Mouse (Mus musculus) intestine, embryonic 15.5 days (tissue): Measurements from ENCODE around the gene Jak1. TPM values are rescaled to one million over a fixed set of nuclear protein-coding genes. Genes with fewer than 3 reads are reported as not detected.
"Not testable (repeated sequence)": the region's sequence is repeated elsewhere in the genome, so short reads cannot be mapped to it uniquely, and the experiment has no call there.

ENCODE experiments used
- ATAC-seq: fragments of 200-750 bp; cut with Nextera tagmentation; 2 replicates; pipeline ENCODE4 v1.8.0; 2017; ENCODE audit warnings: moderate TSS enrichment, moderate library complexity
- H3K27ac ChIP-seq: fragments of 300-500 bp; sonication (generic); 2 replicates; pipeline ENCODE4 v1.5.1; 2015; ENCODE audit warnings: mild to moderate bottlenecking, inconsistent platforms
- H3K27me3 ChIP-seq: fragments of 300-500 bp; sonication (generic); replicated peaks from 2 replicates; pipeline ENCODE4 v1.6.1; 2015; ENCODE audit warnings: inconsistent platforms
- H3K36me3 ChIP-seq: fragments of 300-500 bp; sonication (generic); 2 replicates; pipeline ENCODE4 v1.6.1; 2015; ENCODE audit warnings: inconsistent platforms
- H3K4me1 ChIP-seq: fragments of 300-500 bp; sonication (generic); replicated peaks from 2 replicates; pipeline ENCODE4 v1.6.1; 2015; ENCODE audit warnings: inconsistent platforms
- H3K4me2 ChIP-seq: fragments of 300-500 bp; sonication (generic); replicated peaks from 2 replicates; pipeline ENCODE4 v1.6.1; 2015; ENCODE audit warnings: mild to moderate bottlenecking, inconsistent platforms
- H3K4me3 ChIP-seq: fragments of 300-500 bp; sonication (generic); replicated peaks from 2 replicates; pipeline ENCODE4 v1.5.1; 2015; ENCODE audit warnings: inconsistent platforms
- H3K9ac ChIP-seq: fragments of 300-500 bp; sonication (generic); 2 replicates; pipeline ENCODE4 v1.6.1; 2015; ENCODE audit warnings: inconsistent platforms
- H3K9me3 ChIP-seq: fragments of 300-500 bp; sonication (generic); 2 replicates; pipeline ENCODE4 v1.6.1; 2016; ENCODE audit warnings: inconsistent platforms
- WGBS: fragments of 180-500 bp; shearing (Covaris S2); methylation state at CpG from one replicate; pipeline ENCODE4 v1.1.7; 2015; 5-methylcytosine and 5-hydroxymethylcytosine counted together
- polyA plus RNA-seq: library from polyadenylated mRNA; unstranded; fragments of >200 nt; fragmentation: Nextera tagmentation; extraction: Ambion mirVana; gene quantifications from 2 replicates; pipeline ENCODE4 v1.2.1, GENCODE M21; 2015

The Jak1 gene
- polyA plus RNA-seq, 1 experiment from 2014 or later = 76.5 TPM

DNA sequence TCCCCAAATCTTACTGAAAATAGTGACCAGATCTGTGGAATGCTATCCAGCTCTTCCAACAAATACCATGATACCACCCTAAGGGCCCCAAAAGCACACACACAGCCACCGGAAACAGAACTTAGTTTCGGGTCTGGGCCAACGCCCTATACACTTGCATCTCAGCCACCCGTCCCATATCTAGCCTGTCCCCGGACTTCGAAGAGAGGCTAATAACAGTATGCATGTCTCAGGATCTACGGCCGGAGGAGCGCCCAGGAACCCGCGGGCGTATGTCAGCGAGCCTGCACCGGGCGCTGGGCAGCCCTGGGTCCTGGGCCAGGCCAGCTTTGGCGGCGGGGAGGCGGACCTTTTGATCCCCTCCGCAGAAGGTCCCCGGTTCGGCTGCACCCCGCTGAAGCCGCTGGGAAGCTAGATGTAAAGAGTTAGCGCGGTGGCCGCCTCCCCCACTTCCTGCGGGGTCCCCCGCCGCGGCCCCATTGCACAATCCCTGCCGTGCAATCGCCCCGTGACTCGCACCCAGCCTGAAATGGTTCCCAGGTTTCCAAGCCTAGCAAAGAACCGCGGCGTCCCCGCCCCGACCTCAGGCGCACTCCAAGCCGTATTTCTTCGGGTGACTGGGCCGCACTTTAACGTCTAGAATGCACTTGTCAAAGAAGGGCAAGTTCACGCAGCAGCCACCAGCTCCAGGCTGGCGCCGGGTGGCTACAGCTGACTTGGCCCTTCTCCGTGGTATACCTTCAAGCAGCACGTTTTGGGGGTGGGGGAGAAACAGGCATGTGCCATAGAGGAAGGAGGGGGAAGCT lies 27.9 kb upstream of the Jak1 start:
- H3K4me3 ChIP-seq = peak overlapping the region; percentile 45
- H3K9ac ChIP-seq = peak overlapping the region; percentile 61
- no peaks in the 10 kb centered on the region for H3K36me3 ChIP-seq
- H3K4me1 ChIP-seq = peaks cover 13% of the 10 kb centered on the region
- H3K9me3 ChIP-seq = no peaks in the 10 kb centered on the region
- peak overlapping the region; percentile 91 for H3K4me2 ChIP-seq
- no peaks in the 10 kb centered on the region for H3K27me3 ChIP-seq
- peak; percentile 71 for ATAC-seq
- H3K27ac ChIP-seq = peak overlapping the region; percentile 96
- WGBS = 2% methylated on average over 49 of the region's 49 CpGs

DNA sequence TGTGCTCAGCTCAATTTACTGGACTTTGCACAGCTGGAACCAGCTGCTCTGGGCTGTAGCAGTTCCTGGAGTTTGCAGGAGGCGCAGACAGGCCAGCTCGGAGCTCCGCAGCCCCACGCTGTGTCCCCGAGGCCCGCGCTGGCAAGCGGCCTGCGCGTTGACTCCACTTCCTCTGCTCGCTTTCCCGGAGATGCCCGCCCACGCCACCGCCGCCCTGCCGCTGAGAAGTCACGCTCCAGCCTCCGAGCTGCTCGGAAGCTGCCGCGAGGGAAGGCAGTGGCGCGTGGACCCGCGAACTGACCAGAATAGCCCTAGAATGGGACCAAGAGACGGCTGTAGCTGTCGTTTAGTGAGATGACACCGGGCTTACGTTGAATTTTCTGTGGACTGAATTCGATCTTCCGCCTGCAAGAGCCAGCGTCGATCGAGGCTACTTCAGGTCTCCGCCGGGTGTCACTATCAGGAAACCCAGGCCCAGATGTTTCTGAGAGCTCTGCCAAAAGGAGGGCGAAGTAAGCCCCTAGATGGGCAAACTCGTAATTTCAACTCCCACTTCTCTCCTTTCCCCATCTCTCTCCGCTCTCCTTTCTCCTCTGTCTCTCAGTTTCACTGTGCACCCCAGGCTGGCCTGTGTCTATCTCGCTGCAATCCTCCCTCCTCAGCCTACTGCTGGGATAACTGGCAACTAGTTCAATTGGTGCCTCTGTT lies 27.1 kb upstream of the Jak1 start:
- H3K4me2 ChIP-seq = peak overlapping the region; percentile 91
- H3K9me3 ChIP-seq = no peaks in the 10 kb centered on the region
- peak; percentile 96 for ATAC-seq
- H3K9ac ChIP-seq = peak overlapping the region; percentile 61
- peak overlapping the region; percentile 45 for H3K4me3 ChIP-seq
- peaks cover 13% of the 10 kb centered on the region for H3K4me1 ChIP-seq
- H3K27me3 ChIP-seq = no peaks in the 10 kb centered on the region
- WGBS = 3% methylated on average over 41 of the region's 41 CpGs
- H3K36me3 ChIP-seq = no peaks in the 10 kb centered on the region
- peak overlapping the region; percentile 96 for H3K27ac ChIP-seq

- Histone ChIP-seq H3K27me3 (no peaks in the 10 kb centered on the region), H3K36me3 (no peaks in the 10 kb centered on the region), H3K4me1 (peaks cover 10% of the 10 kb centered on the region), H3K4me3 (no peak overlapping the region), H3K4me2 (no peak overlapping the region), H3K9ac (no peak overlapping the region), H3K9me3 (no peaks in the 10 kb centered on the region), H3K27ac (no peak overlapping the region)
- WGBS = 87% methylated on average over 11 of the region's 11 CpGs
- ATAC-seq = no peak
Measured at GRCm38 (mm10) chr4:101288292-101288691, 23.2 kb upstream of the Jak1 start.

DNA sequence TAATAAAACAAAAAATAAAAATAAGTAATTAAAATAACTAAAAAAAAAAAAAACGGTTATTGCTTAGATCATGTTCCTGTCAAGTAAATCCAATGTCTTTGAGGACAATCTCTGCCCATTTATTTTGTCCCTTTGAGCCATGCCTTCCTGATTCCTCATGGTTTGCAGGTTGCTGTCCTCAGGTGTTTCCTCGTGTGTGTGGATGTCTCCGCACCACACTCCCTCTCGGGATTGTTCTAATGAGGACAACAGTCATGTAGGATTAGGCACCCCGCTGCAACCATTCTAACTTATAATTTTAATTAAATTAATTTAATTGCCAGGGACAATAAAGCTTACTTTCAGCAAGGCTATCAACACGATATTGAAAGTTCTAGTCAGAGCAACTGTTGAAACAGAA lies 21.5 kb upstream of the Jak1 start:
- no peaks in the 10 kb centered on the region for H3K36me3 ChIP-seq
- H3K4me1 ChIP-seq = no peaks in the 10 kb centered on the region
- no peaks in the 10 kb centered on the region for H3K9me3 ChIP-seq
- no peaks in the 10 kb centered on the region for H3K27me3 ChIP-seq
- no peak overlapping the region for H3K9ac ChIP-seq
- no peak overlapping the region for H3K4me3 ChIP-seq
- no peak overlapping the region for H3K27ac ChIP-seq
- no peak overlapping the region for H3K4me2 ChIP-seq
- ATAC-seq = no peak
- WGBS = 85% methylated on average over 6 of the region's 6 CpGs

GRCm38 (mm10) chr4:101285906-101286432 lies 20.9 kb upstream of the Jak1 start:
- H3K36me3 ChIP-seq = no peaks in the 10 kb centered on the region
- ATAC-seq = peak; percentile 45; the same call in 1 of the 2 replicates
- H3K9me3 ChIP-seq = no peaks in the 10 kb centered on the region
- no peak overlapping the region for H3K4me3 ChIP-seq
- H3K9ac ChIP-seq = no peak overlapping the region
- no peaks in the 10 kb centered on the region for H3K4me1 ChIP-seq
- no peak overlapping the region for H3K27ac ChIP-seq
- no peak overlapping the region for H3K4me2 ChIP-seq
- 78% methylated on average over 2 of the region's 2 CpGs for WGBS
- no peaks in the 10 kb centered on the region for H3K27me3 ChIP-seq

DNA sequence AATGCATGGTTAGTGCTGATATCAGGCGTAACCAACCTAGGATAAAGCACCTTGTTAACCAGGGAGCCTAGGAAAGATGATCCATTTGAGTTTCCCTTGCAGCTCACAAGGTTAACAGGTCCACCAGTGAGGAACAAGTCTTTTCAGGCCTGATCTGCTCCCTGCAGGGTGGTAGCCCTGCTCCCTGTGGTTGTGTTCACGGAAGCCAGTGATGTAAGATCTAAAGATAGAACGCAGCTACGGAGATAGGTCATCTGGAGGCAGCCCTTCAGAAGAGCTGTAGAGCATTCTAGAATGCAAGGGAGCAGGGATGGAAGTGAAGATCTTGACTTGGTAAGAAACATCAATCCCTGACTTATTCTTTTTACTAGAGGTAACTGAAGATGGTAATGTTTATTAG lies 18.9 kb upstream of the Jak1 start:
- Histone ChIP-seq H3K4me2 (no peak overlapping the region), H3K36me3 (no peaks in the 10 kb centered on the region), H3K27ac (no peak overlapping the region), H3K4me1 (no peaks in the 10 kb centered on the region), H3K4me3 (no peak overlapping the region), H3K9me3 (no peaks in the 10 kb centered on the region), H3K9ac (no peak overlapping the region), H3K27me3 (no peaks in the 10 kb centered on the region)
- no peak for ATAC-seq
- 75% methylated on average over 4 of the region's 4 CpGs for WGBS

DNA sequence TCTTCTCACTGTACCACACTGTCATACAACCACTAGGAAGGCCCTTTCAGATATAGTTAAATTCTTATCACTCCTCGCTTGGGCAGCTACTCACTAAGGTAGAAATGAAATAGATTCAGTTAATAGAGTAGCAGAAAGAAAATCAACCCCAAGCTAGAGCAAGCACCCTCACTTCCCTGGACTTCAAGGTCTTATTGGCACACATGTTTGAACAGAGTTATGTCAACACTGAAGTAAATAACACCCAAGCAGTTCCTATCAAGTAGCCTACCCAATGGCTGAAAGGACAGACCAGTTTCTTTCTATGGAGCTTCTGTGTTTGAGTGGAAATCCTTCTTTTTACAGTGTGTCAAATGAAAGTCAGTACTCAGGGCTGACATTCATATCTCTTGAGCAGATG lies 17.2 kb upstream of the Jak1 start:
- no peaks in the 10 kb centered on the region for H3K36me3 ChIP-seq
- no peak overlapping the region for H3K4me3 ChIP-seq
- H3K9ac ChIP-seq = no peak overlapping the region
- H3K4me1 ChIP-seq = no peaks in the 10 kb centered on the region
- no peak overlapping the region for H3K27ac ChIP-seq
- 59% methylated on average over 1 of the region's 1 CpGs for WGBS
- ATAC-seq = no peak
- H3K9me3 ChIP-seq = no peaks in the 10 kb centered on the region
- H3K27me3 ChIP-seq = no peaks in the 10 kb centered on the region
- H3K4me2 ChIP-seq = no peak overlapping the region

DNA sequence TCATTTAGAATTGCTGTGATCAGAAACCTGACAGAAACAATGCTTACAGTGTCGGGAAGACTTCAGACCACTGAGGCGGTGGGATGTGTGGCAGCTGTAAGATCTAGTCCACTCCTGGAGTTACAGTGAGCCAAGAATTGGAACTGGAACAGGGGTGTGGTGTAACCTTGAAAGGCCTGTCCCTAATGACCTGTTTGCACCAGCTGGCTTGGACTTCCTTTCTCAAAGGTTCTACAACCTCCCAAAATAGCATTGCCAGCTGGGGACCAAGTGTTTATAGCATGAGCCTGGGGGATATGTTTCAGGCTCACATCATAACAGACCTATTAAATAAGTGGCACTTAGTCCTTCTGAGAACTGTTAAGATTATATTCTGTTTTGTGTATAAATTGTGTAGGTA lies 15.0 kb upstream of the Jak1 start:
- no peak overlapping the region for H3K4me3 ChIP-seq
- no peaks in the 10 kb centered on the region for H3K27me3 ChIP-seq
- H3K27ac ChIP-seq = no peak overlapping the region
- WGBS = 61% methylated on average over 2 of the region's 2 CpGs
- H3K4me1 ChIP-seq = no peaks in the 10 kb centered on the region
- ATAC-seq = no peak
- H3K9ac ChIP-seq = no peak overlapping the region
- no peak overlapping the region for H3K4me2 ChIP-seq
- no peaks in the 10 kb centered on the region for H3K9me3 ChIP-seq
- H3K36me3 ChIP-seq = no peaks in the 10 kb centered on the region

- H3K36me3 ChIP-seq = no peaks in the 10 kb centered on the region
- no peaks in the 10 kb centered on the region for H3K9me3 ChIP-seq
- ATAC-seq = no peak
- WGBS = 80% methylated on average over 6 of the region's 6 CpGs
- H3K9ac ChIP-seq = no peak overlapping the region
- no peak overlapping the region for H3K27ac ChIP-seq
- no peaks in the 10 kb centered on the region for H3K27me3 ChIP-seq
- no peaks in the 10 kb centered on the region for H3K4me1 ChIP-seq
- no peak overlapping the region for H3K4me3 ChIP-seq
- no peak overlapping the region for H3K4me2 ChIP-seq
Measured at GRCm38 (mm10) chr4:101276456-101277070, 11.5 kb upstream of the Jak1 start.

DNA sequence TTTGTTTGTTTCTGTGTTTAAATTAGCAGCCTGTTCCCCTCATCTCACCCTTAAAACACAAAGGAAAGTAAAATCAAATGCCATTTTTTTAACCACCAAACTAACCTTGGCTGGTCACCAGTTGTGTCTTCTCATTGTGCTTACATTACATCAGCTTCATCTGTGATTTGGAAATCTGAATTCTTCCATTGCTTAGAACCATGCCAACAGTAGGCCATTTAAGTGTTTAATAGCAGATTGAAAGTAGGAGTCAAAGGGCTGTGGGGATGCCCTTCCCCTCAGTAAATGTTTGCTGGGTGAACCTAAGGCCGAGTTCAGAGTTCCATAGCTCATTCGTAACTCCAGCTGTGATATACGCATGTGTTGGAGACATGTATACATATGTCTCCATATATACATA lies 10.8 kb upstream of the Jak1 start:
- no peak for ATAC-seq
- WGBS = 77% methylated on average over 3 of the region's 3 CpGs
- no peak overlapping the region for H3K9ac ChIP-seq

DNA sequence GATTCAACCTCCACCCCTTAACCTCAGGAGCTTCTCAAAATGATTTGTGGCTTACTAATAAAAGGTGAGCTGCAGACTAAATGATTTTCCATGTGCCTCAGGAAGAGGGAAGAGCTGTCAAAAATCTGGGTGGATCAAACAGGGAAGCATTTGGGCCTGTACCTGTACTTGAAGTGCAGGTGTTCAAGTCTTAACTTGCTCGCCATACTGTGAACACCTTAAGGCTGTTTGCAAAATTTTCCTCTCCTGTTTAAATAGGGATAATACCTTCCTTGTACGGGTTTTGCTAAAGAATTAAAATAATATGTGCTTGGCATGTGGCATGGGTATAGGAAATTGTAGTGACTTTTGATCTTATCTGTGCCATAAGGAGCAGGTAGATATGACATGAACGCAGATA lies 5.7 kb upstream of the Jak1 start:
- Histone ChIP-seq H3K4me3 (no peak overlapping the region), H3K4me1 (no peaks in the 10 kb centered on the region), H3K4me2 (no peak overlapping the region), H3K9me3 (no peaks in the 10 kb centered on the region), H3K27me3 (no peaks in the 10 kb centered on the region), H3K9ac (no peak overlapping the region), H3K36me3 (no peaks in the 10 kb centered on the region), H3K27ac (no peak overlapping the region)
- ATAC-seq = no peak
- WGBS = 91% methylated on average over 3 of the region's 3 CpGs

More for the DNA sequence above, 10.8 kb upstream of the Jak1 start:
- H3K36me3 ChIP-seq = no peaks in the 10 kb centered on the region
- no peak overlapping the region for H3K4me3 ChIP-seq
- H3K27me3 ChIP-seq = no peaks in the 10 kb centered on the region
- no peaks in the 10 kb centered on the region for H3K4me1 ChIP-seq
- no peak overlapping the region for H3K27ac ChIP-seq
- H3K4me2 ChIP-seq = no peak overlapping the region
- H3K9me3 ChIP-seq = no peaks in the 10 kb centered on the region

DNA sequence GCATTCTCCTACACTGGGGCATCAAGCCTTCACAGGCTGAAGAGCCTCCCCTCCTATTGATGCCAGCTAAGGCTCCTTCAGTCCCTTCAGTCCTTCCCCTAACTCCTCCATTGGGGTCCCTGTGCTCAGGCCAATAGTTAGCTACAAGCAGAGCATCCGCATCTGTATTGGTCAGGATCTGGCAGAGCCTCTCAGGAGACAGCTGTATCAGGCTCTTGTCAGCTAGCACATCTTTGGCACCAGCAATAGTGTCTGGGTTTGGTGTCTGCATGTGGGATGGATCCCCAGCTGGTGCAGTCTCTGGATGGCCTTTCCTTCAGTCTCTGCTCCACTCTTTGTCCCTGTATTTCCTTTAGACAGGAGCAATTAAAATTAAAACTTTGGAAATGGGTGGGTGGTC lies 3.4 kb upstream of the Jak1 start:
- H3K4me1 ChIP-seq, H3K9me3 ChIP-seq, ATAC-seq, H3K36me3 ChIP-seq, H3K27ac ChIP-seq, H3K9ac ChIP-seq, H3K4me3 ChIP-seq, H3K27me3 ChIP-seq, H3K4me2 ChIP-seq: not testable (repeated sequence)
- WGBS = 83% methylated on average over 1 of the region's 1 CpGs
